Mouse (Mus musculus) cerebellum, postnatal 14 days (tissue): ENCODE data around the gene Olfr667.
"Not testable (repeated sequence)": the region's sequence is repeated elsewhere in the genome, so short reads cannot be mapped to it uniquely, and the experiment has no call there.

Experiments
- DNase-seq, 2 experiments: peaks; one replicate each; pipeline ENCODE4 v3.0.0; 2021; ENCODE audit warnings: mixed read lengths in 2 of 2

The Olfr667 gene

GRCm38 (mm10) chr7:104921382-104921781 lies at the start of gene Olfr667:
Gene Olfr667, minus strand, starts transcription at chr7:104921482.
- DNase-seq = no peak

- DNase-seq = no peak
Measured at GRCm38 (mm10) chr7:104962520-104962919, 41.2 kb upstream of the Olfr667 start, which contains the start of gene Olfr670. Gene Olfr670, minus strand, starts transcription at chr7:104962620.

DNA sequence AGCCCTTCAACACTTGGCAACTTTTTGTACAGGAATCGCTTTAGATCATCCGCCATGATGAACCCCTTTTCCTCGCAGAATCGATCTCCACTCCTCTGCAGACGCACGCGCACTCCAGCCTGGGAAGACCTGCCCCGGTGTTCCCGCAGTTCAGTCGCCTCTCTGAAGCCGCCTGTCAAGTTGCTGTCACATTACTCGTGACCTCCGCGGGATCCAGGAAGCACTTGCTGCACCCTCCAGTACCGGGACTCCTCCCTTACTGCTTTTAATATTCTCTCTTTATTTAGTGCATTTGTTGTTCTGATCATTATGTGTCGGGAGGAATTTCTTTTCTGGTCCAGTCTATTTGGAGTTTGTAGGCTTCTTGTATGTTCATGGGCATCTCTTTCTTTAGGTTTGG lies 29.0 kb upstream of the Olfr667 start:
- not testable (repeated sequence) for DNase-seq

GRCm38 (mm10) chr7:104933940-104934339 lies 12.7 kb upstream of the Olfr667 start, which contains the start of gene Olfr669:
Gene Olfr669, plus strand, starts transcription at chr7:104934240.
- DNase-seq = no peak

- no peak for DNase-seq
Measured at GRCm38 (mm10) chr7:104927957-104928356, 6.7 kb upstream of the Olfr667 start, which contains the start of gene Olfr668. Gene Olfr668, minus strand, starts transcription at chr7:104928057.

GRCm38 (mm10) chr7:104895852-104896251 lies 25.4 kb downstream of the Olfr667 start, which contains the start of gene Olfr666:
Gene Olfr666, minus strand, starts transcription at chr7:104895952.
- no peak for DNase-seq

GRCm38 (mm10) chr7:104877731-104878130 lies 43.6 kb downstream of the Olfr667 start, which contains the start of gene Olfr665:
Gene Olfr665, plus strand, starts transcription at chr7:104878031.
- DNase-seq = no peak
